Mouse (Mus musculus): ENCODE results near the gene Hmgn5.

GRCm38 (mm10) chrX:109014166-109014565 lies 962 bp upstream of the Hmgn5 start:
- TF ChIP-seq CTCF (IDR thresholded peaks at IDR 0.05; ENCODE audit: low read depth, low read length), result no peak
- no peak for TF ChIP-seq POLR2A (IDR thresholded peaks at IDR 0.05; ENCODE audit: borderline replicate concordance, low read depth, low read length)
